Mouse (Mus musculus) testis, adult 2 months (tissue): ENCODE measurements around the gene Grin2c.

ENCODE experiments used
- CTCF ChIP-seq: fragments of 200-500 bp; IDR thresholded peaks from 2 replicates; pipeline ENCODE4 v1.5.1; 2012; ENCODE audit warnings: low read depth, mild to moderate bottlenecking, inconsistent platforms, low read length, moderate library complexity; ENCODE audit not compliant: control insufficient read depth, insufficient read depth, insufficient replicate concordance
- POLR2A ChIP-seq: fragments of 200-500 bp; IDR thresholded peaks from 2 replicates; pipeline ENCODE4 v1.6.1; 2012; ENCODE audit warnings: low read depth, mild to moderate bottlenecking, inconsistent platforms, low read length, moderate library complexity; ENCODE audit not compliant: control insufficient read depth

DNA sequence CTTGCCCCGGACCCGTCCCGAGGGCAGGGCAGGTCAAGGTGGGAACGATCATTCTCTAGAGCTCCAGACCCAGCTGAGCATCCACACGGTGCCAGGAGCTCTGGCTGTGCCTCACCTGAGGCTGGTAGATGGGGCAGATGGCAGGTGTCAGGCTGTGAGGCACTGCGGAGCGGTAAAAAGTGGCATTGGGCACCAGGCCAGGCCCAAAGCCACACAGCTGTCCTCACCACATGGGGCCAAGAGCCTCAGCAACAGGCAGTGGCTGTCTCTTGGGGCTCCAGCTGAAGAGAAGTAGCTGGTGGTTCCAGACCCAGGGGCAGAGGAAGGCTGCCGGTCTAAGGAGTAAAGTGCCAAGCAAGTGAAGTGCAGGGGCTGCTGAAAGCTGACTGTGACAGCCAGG is 20.7 kb downstream of the Grin2c start:
- TF ChIP-seq CTCF (no peak), POLR2A (no peak)
